Mouse (Mus musculus): ENCODE data around the gene Rbm7. TPM values are rescaled to one million over a fixed set of nuclear protein-coding genes. Genes with fewer than 3 reads are reported as not detected.

Rbm7 gene
- total and polyA plus RNA-seq, 3 experiments, result 10.6 to 21.3 (median 20.6) TPM

GRCm38 (mm10) chr9:48450066-48450465 is 45.0 kb downstream of the Rbm7 start:
- intact Hi-C loops (cut with DNase I), result no loop called here
- Histone ChIP-seq H3K9ac (ENCODE audit: low read depth, low read length) (no peak overlapping the region), H3K79me2 (replicated peaks; ENCODE audit: control insufficient read depth, insufficient read depth, low read length) (no peaks in the 10 kb centered on the region), H3K27ac (no peak overlapping the region), H3K27me3 (ENCODE audit: control insufficient read depth, insufficient read depth, low read length) (no peaks in the 10 kb centered on the region), H3K4me1 (ENCODE audit: control insufficient read depth, insufficient read depth, low read length) (peaks cover 2% of the 10 kb centered on the region; the same call in 1 of the 2 replicates), H3K4me3 (no peak overlapping the region), H3K36me3 (ENCODE audit: control insufficient read depth, insufficient read depth, low read length) (no peaks in the 10 kb centered on the region)
- TF ChIP-seq EP300 (IDR thresholded peaks at IDR 0.05; ENCODE audit: insufficient read depth, low read depth, low read length), result no peak
- no peak for TF ChIP-seq POLR2A (IDR thresholded peaks at IDR 0.05; ENCODE audit: insufficient read depth, low read depth, low read length)
- no peak for TF ChIP-seq CTCF (IDR thresholded peaks at IDR 0.05)
- WGBS, result 85% methylated on average over 17 of the region's 17 CpGs
- DNase-seq, result no peak

GRCm38 (mm10) chr9:48447783-48448209 is 47.3 kb downstream of the Rbm7 start:
- Histone ChIP-seq H3K79me2 (replicated peaks; ENCODE audit: control insufficient read depth, insufficient read depth, low read length) (no peaks in the 10 kb centered on the region), H3K9ac (ENCODE audit: low read depth, low read length) (no peak overlapping the region), H3K4me3 (no peak overlapping the region), H3K27me3 (ENCODE audit: control insufficient read depth, insufficient read depth, low read length) (no peaks in the 10 kb centered on the region), H3K27ac (no peak overlapping the region), H3K36me3 (ENCODE audit: control insufficient read depth, insufficient read depth, low read length) (no peaks in the 10 kb centered on the region), H3K4me1 (ENCODE audit: control insufficient read depth, insufficient read depth, low read length) (peaks cover 2% of the 10 kb centered on the region; the same call in 1 of the 2 replicates)
- DNase-seq, result no peak
- intact Hi-C loops (cut with DNase I), result loop anchor here (5.0 kb wide), 1 partner anchor 110 kb away; no protein-coding TSS in a partner anchor
- TF ChIP-seq POLR2A (IDR thresholded peaks at IDR 0.05; ENCODE audit: insufficient read depth, low read depth, low read length) (no peak), CTCF (IDR thresholded peaks at IDR 0.05) (peak; percentile 78), EP300 (IDR thresholded peaks at IDR 0.05; ENCODE audit: insufficient read depth, low read depth, low read length) (no peak)
- WGBS, result 32% methylated on average over 5 of the region's 5 CpGs

GRCm38 (mm10) chr9:48444821-48445220 is 50.3 kb downstream of the Rbm7 start:
- no peak overlapping the region for H3K4me3 ChIP-seq
- H3K27me3 ChIP-seq (ENCODE audit: control insufficient read depth, insufficient read depth, low read length), result no peaks in the 10 kb centered on the region
- H3K9ac ChIP-seq (ENCODE audit: low read depth, low read length), result no peak overlapping the region
- H3K36me3 ChIP-seq (ENCODE audit: control insufficient read depth, insufficient read depth, low read length), result no peaks in the 10 kb centered on the region
- TF ChIP-seq POLR2A (IDR thresholded peaks at IDR 0.05; ENCODE audit: insufficient read depth, low read depth, low read length) (no peak), EP300 (IDR thresholded peaks at IDR 0.05; ENCODE audit: insufficient read depth, low read depth, low read length) (no peak), CTCF (IDR thresholded peaks at IDR 0.05) (no peak)
- no peak overlapping the region for H3K27ac ChIP-seq
- H3K79me2 ChIP-seq (replicated peaks; ENCODE audit: control insufficient read depth, insufficient read depth, low read length), result no peaks in the 10 kb centered on the region
- intact Hi-C loops (cut with DNase I), result loop anchor here (5.0 kb wide), 1 partner anchor 112 kb away; no protein-coding TSS in a partner anchor
- 80% methylated on average over 2 of the region's 2 CpGs for WGBS
- DNase-seq, result no peak
- H3K4me1 ChIP-seq (ENCODE audit: control insufficient read depth, insufficient read depth, low read length), result peaks cover 2% of the 10 kb centered on the region; the same call in 1 of the 2 replicates

GRCm38 (mm10) chr9:48443873-48444272 is 51.2 kb downstream of the Rbm7 start:
- Histone ChIP-seq H3K4me1 (ENCODE audit: control insufficient read depth, insufficient read depth, low read length) (peaks cover 2% of the 10 kb centered on the region; the same call in 1 of the 2 replicates), H3K9ac (ENCODE audit: low read depth, low read length) (no peak overlapping the region), H3K36me3 (ENCODE audit: control insufficient read depth, insufficient read depth, low read length) (no peaks in the 10 kb centered on the region), H3K4me3 (no peak overlapping the region), H3K27ac (no peak overlapping the region), H3K27me3 (ENCODE audit: control insufficient read depth, insufficient read depth, low read length) (no peaks in the 10 kb centered on the region), H3K79me2 (replicated peaks; ENCODE audit: control insufficient read depth, insufficient read depth, low read length) (no peaks in the 10 kb centered on the region)
- TF ChIP-seq EP300 (IDR thresholded peaks at IDR 0.05; ENCODE audit: insufficient read depth, low read depth, low read length) (no peak), CTCF (IDR thresholded peaks at IDR 0.05) (no peak), POLR2A (IDR thresholded peaks at IDR 0.05; ENCODE audit: insufficient read depth, low read depth, low read length) (no peak)
- intact Hi-C loops (cut with DNase I), result no loop called here
- 53% methylated on average over 1 of the region's 1 CpGs for WGBS
- no peak for DNase-seq

Small RNA genes within 50 kb of the gene (microRNA-seq; reads per million reads assigned to microRNA genes)
- 0 reads per million in 2 experiments for gene Gm23653

Other genes with a start within 250 kb of the Rbm7 start
- gene Nxpe2, start 141.8 kb downstream of the Rbm7 start, total RNA-seq (2021), result 1 to 10 TPM; 1.8 to 2.1 TPM
- gene Nxpe2, start 141.8 kb downstream of the Rbm7 start, polyA plus RNA-seq (2012; rRNA removed), result 1.9 and 3.5 TPM in 2 replicates
- 10 to 100 TPM; 58.5 to 68.0 TPM for gene Rexo2, start 14.7 kb downstream of the Rbm7 start, total RNA-seq (2021)
- 53.2 and 79.0 TPM in 2 replicates for gene Rexo2, start 14.7 kb downstream of the Rbm7 start, polyA plus RNA-seq (2012; rRNA removed)
- gene Gm5617, start 143 bp upstream of the Rbm7 start, total RNA-seq (2021), result 10 to 100 TPM; 34.4 to 39.1 TPM
- 31.2 and 62.1 TPM in 2 replicates for gene Gm5617, start 143 bp upstream of the Rbm7 start, polyA plus RNA-seq (2012; rRNA removed)
- gene Nnmt, start 109.9 kb upstream of the Rbm7 start, total RNA-seq (2021), result 1 to 10 TPM; 4.1 to 4.3 TPM
- gene Nnmt, start 109.9 kb upstream of the Rbm7 start, polyA plus RNA-seq (2012; rRNA removed), result 3.3 and 3.4 TPM in 2 replicates

Data from heart, adult 2 months (tissue).